Mouse (Mus musculus) heart, adult 2 months (tissue): Measurements from ENCODE around the gene Zfp511. TPM values are rescaled to one million over a fixed set of nuclear protein-coding genes. Genes with fewer than 3 reads are reported as not detected.

ENCODE experiments used
- DNase-seq, 2 experiments: peaks; one replicate each; pipeline ENCODE4 v3.0.0; 2021
- H3K27ac ChIP-seq: fragments of 200-600 bp; 2 replicates; pipeline ENCODE4 v1.8.1; 2022
- H3K27me3 ChIP-seq: fragments of 200-500 bp; 2 replicates; pipeline ENCODE4 v1.6.1; 2012; ENCODE audit warnings: mild to moderate bottlenecking, low read length, inconsistent platforms, mixed read lengths; ENCODE audit not compliant: control insufficient read depth, insufficient read depth
- H3K36me3 ChIP-seq: fragments of 200-500 bp; 2 replicates; pipeline ENCODE4 v1.6.1; 2012; ENCODE audit warnings: low read length, inconsistent platforms; ENCODE audit not compliant: control insufficient read depth, insufficient read depth
- H3K4me1 ChIP-seq: fragments of 200-500 bp; 2 replicates; pipeline ENCODE4 v1.6.1; 2011; ENCODE audit warnings: low read length; ENCODE audit not compliant: control insufficient read depth, insufficient read depth
- H3K4me3 ChIP-seq: fragments of 200-600 bp; 2 replicates; pipeline ENCODE4 v1.8.1; 2022
- H3K79me2 ChIP-seq: fragments of 200-500 bp; replicated peaks from 2 replicates; pipeline ENCODE4 v1.6.1; 2012; ENCODE audit warnings: mild to moderate bottlenecking, inconsistent platforms, low read length, moderate library complexity, mixed read lengths; ENCODE audit not compliant: control insufficient read depth, insufficient read depth
- H3K9ac ChIP-seq: fragments of 200-500 bp; 2 replicates; pipeline ENCODE4 v1.6.1; 2012; ENCODE audit warnings: low read depth, mild to moderate bottlenecking, control low read depth, inconsistent platforms, low read length, mixed read lengths
- CTCF ChIP-seq: fragments of 200-600 bp; IDR thresholded peaks from 2 replicates; pipeline ENCODE4 v1.8.1; 2022; ENCODE audit warnings: antibody characterized with exemption, mild to moderate bottlenecking, moderate library complexity
- EP300 ChIP-seq: fragments of 200-500 bp; IDR thresholded peaks from 2 replicates; pipeline ENCODE4 v1.6.1; 2011; ENCODE audit warnings: low read depth, low read length, control low read depth; ENCODE audit not compliant: insufficient read depth
- POLR2A ChIP-seq: fragments of 200-500 bp; IDR thresholded peaks from 2 replicates; pipeline ENCODE4 v1.6.1; 2011; ENCODE audit warnings: mild to moderate bottlenecking, low read depth, low read length, control low read depth; ENCODE audit not compliant: insufficient read depth
- WGBS: fragments of 180-500 bp; shearing (Covaris S2); methylation state at CpG from one replicate; pipeline ENCODE4 v1.1.7; 2018; 5-methylcytosine and 5-hydroxymethylcytosine counted together
- intact Hi-C: fragments of 180-260 bp; cut with DNase I; formaldehyde crosslinking; loops from one replicate; pipeline ENCODE4 v1.15.1; 2025
- polyA plus RNA-seq: library from polyadenylated mRNA; depleted of rRNA; stranded (reverse); fragments of >200 nt; gene quantifications from 2 replicates; pipeline ENCODE4 v1.2.3, GENCODE M21; 2012
- total RNA-seq, 2 experiments: library from RNA; stranded (reverse); gene quantifications; 2 replicates each; pipeline ENCODE4 v1.2.3; 2021

Gene Zfp511
- total and polyA plus RNA-seq, 3 experiments, result 8.5 to 21.2 (median 11.1) TPM

DNA sequence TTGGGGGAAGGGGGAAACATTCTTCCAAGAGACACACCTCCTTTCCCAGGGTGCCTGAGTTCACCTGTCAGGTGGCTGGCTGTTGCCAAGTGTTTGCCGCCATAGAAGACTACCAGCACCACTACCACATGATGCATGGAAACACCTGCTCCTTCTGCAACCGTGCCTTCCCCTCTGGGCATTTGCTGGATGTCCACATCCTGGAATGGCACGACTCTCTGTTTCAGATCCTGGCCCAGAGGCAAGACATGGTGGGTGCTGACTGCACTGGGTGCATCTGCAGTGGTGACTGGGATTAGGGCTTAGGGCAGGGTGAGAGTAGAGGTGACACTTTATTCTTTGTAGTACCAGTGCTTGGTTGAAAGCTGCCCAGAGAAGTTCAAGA is 972 bp downstream of the Zfp511 start:
- WGBS, result 50% methylated on average over 3 of the region's 3 CpGs
- no peak overlapping the region for H3K9ac ChIP-seq
- H3K4me3 ChIP-seq, result peak overlapping the region; percentile 70
- H3K79me2 ChIP-seq, result no peaks in the 10 kb centered on the region
- TF ChIP-seq POLR2A (no peak), EP300 (no peak), CTCF (no peak)
- intact Hi-C loops, result loop anchor here (5.0 kb wide), 1 partner anchor 100 kb away; the partner anchor contains the start of gene Mtg1
- DNase-seq, result no peak
- no peaks in the 10 kb centered on the region for H3K36me3 ChIP-seq
- no peaks in the 10 kb centered on the region for H3K27me3 ChIP-seq
- peaks cover 4% of the 10 kb centered on the region for H3K4me1 ChIP-seq
- no peak overlapping the region; the same call in 1 of the 2 replicates for H3K27ac ChIP-seq

DNA sequence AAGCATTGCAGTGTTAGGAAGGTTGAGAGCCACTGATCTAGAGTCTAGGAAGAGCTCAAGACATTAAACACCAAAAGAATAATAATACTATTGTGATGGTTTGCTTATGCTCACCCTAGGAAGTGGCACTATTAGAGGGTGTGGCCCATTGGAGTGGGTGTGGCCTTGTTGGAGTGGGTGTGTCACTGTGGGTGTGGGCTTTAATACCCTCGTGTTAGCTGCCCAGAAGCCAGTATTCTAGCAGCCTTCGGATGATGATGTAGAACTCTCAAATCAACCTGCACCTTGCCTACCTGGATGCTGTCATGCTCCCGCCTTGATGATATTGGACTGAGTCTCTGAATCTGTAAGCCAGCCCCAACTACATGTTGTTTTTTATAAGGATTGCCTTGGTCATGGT is 6.5 kb downstream of the Zfp511 start:
- H3K9ac ChIP-seq, result no peak overlapping the region
- H3K27ac ChIP-seq, result no peak overlapping the region
- H3K27me3 ChIP-seq, result peaks cover 4% of the 10 kb centered on the region; the same call in 1 of the 2 replicates
- no peaks in the 10 kb centered on the region for H3K4me1 ChIP-seq
- H3K4me3 ChIP-seq, result no peak overlapping the region
- no peaks in the 10 kb centered on the region for H3K79me2 ChIP-seq
- intact Hi-C loops, result no loop called here
- H3K36me3 ChIP-seq, result no peaks in the 10 kb centered on the region
- no peak for TF ChIP-seq POLR2A
- 61% methylated on average over 3 of the region's 3 CpGs for WGBS
- no peak for DNase-seq

DNA sequence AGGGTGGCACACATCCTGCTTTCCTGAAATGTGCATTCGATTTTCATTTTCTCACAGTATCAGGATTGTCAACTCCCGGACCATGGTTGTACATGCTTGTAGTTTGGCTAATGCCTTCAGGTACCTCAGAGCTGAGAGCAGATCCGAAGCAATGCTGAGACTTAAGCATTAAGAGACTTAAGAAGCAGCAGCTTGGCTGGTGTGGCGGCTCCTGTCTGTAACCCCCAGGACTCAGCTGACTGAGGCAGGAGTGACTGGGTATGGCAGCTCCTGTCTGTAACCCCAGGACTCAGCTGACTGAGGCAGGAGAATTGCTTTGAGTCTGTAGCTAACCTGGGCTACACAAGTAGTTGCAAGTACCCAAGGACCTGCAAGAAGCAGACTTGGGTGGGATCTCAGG is 9.4 kb downstream of the Zfp511 start:
- Histone ChIP-seq H3K27me3 (peaks cover 7% of the 10 kb centered on the region; the same call in 1 of the 2 replicates), H3K9ac (no peak overlapping the region), H3K4me3 (no peak overlapping the region), H3K27ac (no peak overlapping the region), H3K4me1 (peaks cover 1% of the 10 kb centered on the region; the same call in 1 of the 2 replicates), H3K79me2 (no peaks in the 10 kb centered on the region), H3K36me3 (no peaks in the 10 kb centered on the region)
- 67% methylated on average over 4 of the region's 4 CpGs for WGBS
- intact Hi-C loops, result no loop called here
- DNase-seq, result no peak
- TF ChIP-seq EP300 (no peak), POLR2A (no peak), CTCF (no peak)

DNA sequence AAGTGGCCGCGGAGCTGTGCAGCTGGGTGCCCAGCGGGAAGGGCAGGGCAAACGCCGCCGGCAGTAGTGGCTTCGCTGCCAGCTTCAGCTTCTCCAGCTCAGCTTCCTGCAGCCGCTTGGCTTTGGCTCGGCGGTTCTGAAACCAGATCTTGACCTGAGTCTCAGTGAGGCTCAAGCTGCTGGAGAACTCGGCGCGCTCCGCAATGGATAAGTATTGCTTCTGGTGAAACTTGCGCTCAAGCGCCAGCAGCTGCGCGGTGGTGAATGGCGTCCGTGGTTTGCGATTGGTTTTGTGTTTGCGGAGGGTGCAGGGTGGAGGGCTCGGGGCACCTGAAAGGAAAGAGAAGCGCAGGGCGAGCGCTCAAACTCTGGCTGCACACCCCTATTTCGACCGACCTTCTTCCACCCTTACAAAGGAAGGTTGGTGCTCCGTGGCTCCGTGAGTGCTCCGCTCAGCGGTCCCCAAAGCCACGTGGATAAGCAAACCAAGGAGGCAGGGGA is 11.7 kb downstream of the Zfp511 start:
- Histone ChIP-seq H3K9ac (no peak overlapping the region), H3K27ac (no peak overlapping the region), H3K4me3 (peak overlapping the region; percentile 27), H3K27me3 (peaks cover 9% of the 10 kb centered on the region; the same call in 1 of the 2 replicates), H3K4me1 (peaks cover 1% of the 10 kb centered on the region; the same call in 1 of the 2 replicates), H3K36me3 (no peaks in the 10 kb centered on the region), H3K79me2 (no peaks in the 10 kb centered on the region)
- WGBS, result under 1% methylated on average over 33 of the region's 33 CpGs
- intact Hi-C loops, result no loop called here
- TF ChIP-seq CTCF (no peak), POLR2A (no peak), EP300 (no peak)
- DNase-seq, result peak in 1 of 2 experiments; percentile 29

DNA sequence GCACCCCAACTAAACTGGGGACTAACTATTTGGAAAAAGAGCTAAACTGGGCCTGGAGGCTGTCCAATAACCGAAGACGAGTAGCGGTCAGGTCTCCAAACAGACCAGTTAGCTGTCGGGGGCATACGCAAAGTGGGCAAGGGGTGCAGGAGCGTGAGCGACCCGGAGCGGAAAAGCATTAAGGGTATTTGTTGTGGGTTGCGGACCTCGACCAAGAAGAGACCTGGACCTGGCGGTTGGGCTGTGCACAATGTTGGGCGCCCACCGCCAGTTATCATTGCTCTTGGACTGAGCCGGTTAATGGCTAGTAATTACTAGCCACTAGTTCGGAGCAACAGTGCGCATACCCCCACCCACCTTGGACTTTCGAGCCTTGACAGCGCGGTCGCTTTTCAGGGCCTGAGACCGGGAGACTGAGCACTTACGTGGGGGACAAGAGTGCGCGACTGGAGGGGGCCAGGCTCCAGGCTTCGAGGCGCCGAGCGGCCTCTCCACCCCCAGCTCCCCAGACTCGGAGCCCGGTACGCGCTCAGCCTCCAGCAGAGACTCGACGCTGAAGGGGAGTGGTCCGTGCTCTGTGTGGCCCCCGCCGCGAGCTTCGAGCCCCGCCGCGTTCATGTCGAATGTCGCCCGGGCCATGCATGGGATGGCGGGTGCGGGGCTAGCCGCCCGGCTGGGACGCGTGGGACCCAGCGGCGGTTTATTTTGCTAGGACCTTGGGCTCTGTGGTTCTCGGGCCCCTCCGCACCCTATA is 12.3 kb downstream of the Zfp511 start, which contains the start of gene Msx3:
Msx3 (minus strand) TSS at position 729 of the 754 bp plus-strand sequence.
- Histone ChIP-seq H3K27me3 (peaks cover 9% of the 10 kb centered on the region; the same call in 1 of the 2 replicates), H3K27ac (no peak within 1 kb of the TSS), H3K4me1 (peaks cover 1% of the 10 kb centered on the region; the same call in 1 of the 2 replicates), H3K9ac (no peak within 1 kb of the TSS), H3K36me3 (no peaks in the 10 kb centered on the region), H3K79me2 (no peaks in the 10 kb centered on the region), H3K4me3 (peak within 1 kb of the TSS; percentile 40)
- DNase-seq, result no peak
- intact Hi-C loops, result no loop called here
- 3% methylated on average over 56 of the region's 56 CpGs for WGBS
- TF ChIP-seq CTCF (no peak), POLR2A (no peak), EP300 (no peak)

DNA sequence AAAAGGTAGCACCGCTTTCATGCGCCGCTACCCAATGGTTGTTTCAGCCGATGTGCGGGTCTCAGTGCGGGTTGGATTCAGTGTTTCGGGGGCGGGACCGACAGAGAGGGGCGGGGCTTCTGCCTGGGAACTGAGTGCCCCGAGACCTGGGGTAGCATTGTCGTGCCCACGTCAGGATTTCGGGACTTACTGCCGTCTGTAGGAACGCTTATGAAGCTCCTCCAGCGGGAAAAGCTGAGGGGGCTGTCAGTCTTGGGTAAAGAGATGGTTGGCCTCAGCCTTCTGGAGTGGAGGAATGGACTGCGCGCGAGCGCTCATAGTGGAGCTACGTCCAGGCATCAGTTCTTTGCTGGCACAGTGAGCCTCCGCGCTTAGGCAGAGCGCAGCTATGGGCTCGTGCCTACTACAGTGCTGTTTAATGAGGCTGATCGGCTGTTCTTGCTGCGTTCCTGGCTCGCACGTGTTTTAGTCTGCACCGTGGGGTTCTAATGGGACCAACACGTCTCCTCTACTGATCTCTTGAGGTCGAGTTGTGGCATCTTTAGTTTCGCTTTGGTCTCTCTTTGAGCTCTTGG is 13.0 kb downstream of the Zfp511 start:
- H3K9ac ChIP-seq, result no peak overlapping the region
- H3K27ac ChIP-seq, result no peak overlapping the region
- 1% methylated on average over 34 of the region's 34 CpGs for WGBS
- TF ChIP-seq CTCF (no peak), POLR2A (no peak), EP300 (no peak)
- H3K79me2 ChIP-seq, result no peaks in the 10 kb centered on the region
- no peaks in the 10 kb centered on the region for H3K36me3 ChIP-seq
- peak overlapping the region; percentile 40 for H3K4me3 ChIP-seq
- intact Hi-C loops, result no loop called here
- H3K27me3 ChIP-seq, result peaks cover 9% of the 10 kb centered on the region; the same call in 1 of the 2 replicates
- peak; percentile 28 to 39 for DNase-seq
- peaks cover 1% of the 10 kb centered on the region; the same call in 1 of the 2 replicates for H3K4me1 ChIP-seq
